Comparison of ENCODE assay signal across 20 mouse cellular contexts in the genomic region with DNA sequence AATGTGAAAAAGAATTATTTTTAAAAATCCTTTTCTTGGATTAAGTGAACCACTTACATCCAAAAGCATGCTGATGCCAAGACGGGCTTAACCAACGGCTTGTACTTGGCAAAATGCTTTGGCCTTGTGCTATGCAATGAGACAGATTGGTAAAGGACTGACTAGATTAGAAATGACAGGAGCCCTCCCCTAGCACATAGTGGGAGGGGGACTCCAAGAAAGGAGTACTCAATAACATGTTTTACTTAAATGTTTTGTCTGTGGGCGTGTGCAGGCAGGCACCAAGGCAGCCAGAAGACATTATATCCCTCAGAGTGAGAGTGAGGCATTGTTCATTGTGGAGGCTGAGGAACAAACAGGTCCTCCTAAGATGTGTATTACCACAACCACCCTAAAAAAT. TPM values are rescaled to one million over a fixed set of nuclear protein-coding genes. Genes with fewer than 3 reads are reported as not detected.
DNase-seq lines count a peak whose midpoint lies in the region; ATAC-seq lines count a peak whose summit lies in the region.
"Had no signal": no experiment of that assay in that cellular context is flagged by ENCODE, and none has a peak within 500 bp of the region (broad histone marks: within the 10 kb centered on the region; RNA-seq: fewer than 3 reads in every experiment).

No protein-coding gene starts in this region.

- no peak for DNase-seq in frontal cortex, postnatal 10 days (ENCODE audit: low spot score in 2 of 2)
- DNase-seq in left cerebral cortex, postnatal 14 days (ENCODE audit: low spot score in 2 of 2), result peak; percentile 29 to 49
- DNase-seq in left cerebral cortex, adult 11 months (ENCODE audit: low spot score), result no peak
- peak; percentile 17 to 28 for DNase-seq in right cerebral cortex, postnatal 36 days (ENCODE audit: low spot score in 2 of 2)
- DNase-seq in right cerebral cortex, postnatal 4 days, result no peak
- DNase-seq in ovary, postnatal 14 days (ENCODE audit: low spot score), result no peak
- DNase-seq: adrenal gland, postnatal 25 days; B cell, adult 2 months; cerebellum, adult 18-20 months; cerebellum, postnatal 25 days; embryo, embryonic 11 days; heart, adult 18-20 months; heart, postnatal 36 days; kidney, adult 18-20 months; kidney, postnatal 10 days; layer of hippocampus, postnatal 36 days; liver had no signal

- peak; percentile 73 for ATAC-seq in frontal cortex, adult (ENCODE audit: low TSS enrichment)
- ATAC-seq: lung, postnatal 0 days; midbrain, embryonic 13.5 days had no signal

- intact Hi-C loops in left cerebral cortex, postnatal 14 days (cut with DNase I), result no loop called here

RNA-seq across cellular contexts. Expression of a gene that starts 7.4 kb away (rescaled TPM):
- 10 to 100 TPM; 46.0 to 51.0 TPM for total RNA-seq in left cerebral cortex, postnatal 14 days (2021)

RNA-seq across cellular contexts. Expression of a gene that starts 12.8 kb away (rescaled TPM):
- total RNA-seq in left cerebral cortex, postnatal 14 days (2021), result 100 to 1,000 TPM; 107 to 121 TPM

RNA-seq across cellular contexts. Expression of a gene that starts 21.5 kb away (rescaled TPM):
- total RNA-seq in left cerebral cortex, postnatal 14 days (2021), result 10 to 100 TPM; 46.3 to 47.9 TPM

Comparison
In these comparisons a context has a peak if more than half of its experiments do, and no peak if none do; other contexts are left out.
1. DNase-seq: peak in left cerebral cortex, postnatal 14 days (2 of 2) and right cerebral cortex, postnatal 36 days (2 of 2); none in frontal cortex, postnatal 10 days (0 of 2), left cerebral cortex, adult 11 months (single experiment), right cerebral cortex, postnatal 4 days (single experiment) and ovary, postnatal 14 days (single experiment).